8 mouse cellular contexts compared by ENCODE assay signal in genomic region chr10:63022541-63023120, GRCm38 (mm10). TPM values are rescaled to one million over a fixed set of nuclear protein-coding genes. Genes with fewer than 3 reads are reported as not detected.
DNase-seq lines count a peak whose midpoint lies in the region; ATAC-seq and TF ChIP-seq lines count a peak whose summit lies in the region.

No protein-coding gene starts in this region.

- peak overlapping the region; percentile 88 for H3K4me3 ChIP-seq in heart, adult 2 months
- H3K4me3 ChIP-seq in embryonic facial prominence, embryonic 15.5 days (replicated peaks), result peak overlapping the region; percentile 74
- peak overlapping the region; percentile 96 for H3K4me3 ChIP-seq in stomach, embryonic 16.5 days (replicated peaks; ENCODE audit: low read length)

- no peaks in the 10 kb centered on the region for H3K9me3 ChIP-seq in embryonic facial prominence, embryonic 15.5 days (replicated peaks)
- H3K9me3 ChIP-seq in stomach, embryonic 16.5 days (replicated peaks; ENCODE audit: control insufficient read depth, low read length), result no peaks in the 10 kb centered on the region

- H3K9ac ChIP-seq in heart, adult 2 months (ENCODE audit: low read depth, low read length), result peak overlapping the region; percentile 95
- H3K9ac ChIP-seq in embryonic facial prominence, embryonic 15.5 days, result peak overlapping the region; percentile 89
- peak overlapping the region; percentile 99 for H3K9ac ChIP-seq in stomach, embryonic 16.5 days (ENCODE audit: low read length)

- TF ChIP-seq CTCF in heart, adult 2 months (IDR thresholded peaks at IDR 0.05), result no peak

- H3K4me1 ChIP-seq in heart, adult 2 months (ENCODE audit: control insufficient read depth, insufficient read depth, low read length), result peaks cover 10% of the 10 kb centered on the region
- peaks cover 34% of the 10 kb centered on the region for H3K4me1 ChIP-seq in embryonic facial prominence, embryonic 15.5 days
- H3K4me1 ChIP-seq in stomach, embryonic 16.5 days (ENCODE audit: control insufficient read depth, insufficient read depth, low read length), result peaks cover 20% of the 10 kb centered on the region

- H3K4me2 ChIP-seq in embryonic facial prominence, embryonic 15.5 days (replicated peaks), result peak overlapping the region; percentile 63
- peak overlapping the region; percentile 71 for H3K4me2 ChIP-seq in stomach, embryonic 16.5 days (ENCODE audit: low read depth, low read length)

- no peak for TF ChIP-seq POLR2A in heart, adult 2 months (IDR thresholded peaks at IDR 0.05; ENCODE audit: insufficient read depth, low read depth, low read length)

- no peak for TF ChIP-seq EP300 in heart, adult 2 months (IDR thresholded peaks at IDR 0.05; ENCODE audit: insufficient read depth, low read depth, low read length)

- no peak for ATAC-seq in embryonic facial prominence, embryonic 15.5 days (ENCODE audit: insufficient number of reproducible peaks, low FRiP score, low TSS enrichment, low read depth)
- ATAC-seq in stomach, embryonic 16.5 days (ENCODE audit: insufficient read depth, low FRiP score), result no peak

- peaks cover 23% of the 10 kb centered on the region for H3K36me3 ChIP-seq in heart, adult 2 months (ENCODE audit: control insufficient read depth, insufficient read depth, low read length)
- no peaks in the 10 kb centered on the region for H3K36me3 ChIP-seq in embryonic facial prominence, embryonic 15.5 days
- peaks cover 4% of the 10 kb centered on the region; the same call in 1 of the 2 replicates for H3K36me3 ChIP-seq in stomach, embryonic 16.5 days (ENCODE audit: control insufficient read depth, insufficient read depth, low read length)

- intact Hi-C loops in heart, adult 2 months (cut with DNase I), result loop anchor here (2.0 to 10.0 kb wide), 7 partner anchors 42 to 362 kb away; partner anchors contain the start of genes Ccar1, Dnajc12, Herc4 and Rufy2

- under 1% methylated on average over 27 of the region's 27 CpGs for WGBS in heart, adult 2 months
- WGBS in embryonic facial prominence, embryonic 15.5 days, result under 1% methylated on average over 27 of the region's 27 CpGs
- WGBS in stomach, embryonic 16.5 days, result under 1% methylated on average over 27 of the region's 27 CpGs

- peaks cover 4% of the 10 kb centered on the region; the same call in 1 of the 2 replicates for H3K79me2 ChIP-seq in heart, adult 2 months (replicated peaks; ENCODE audit: control insufficient read depth, insufficient read depth, low read length)

- no peak for DNase-seq in heart, adult 2 months
- DNase-seq in heart, postnatal 4 days, result no peak
- DNase-seq in 3T3-L1 (ENCODE audit: low read depth, low spot score) (peak; percentile 18), liver (peak; percentile 16)
- DNase-seq in layer of hippocampus, postnatal 25 days (ENCODE audit: extremely low spot score in 1 of 2, low spot score in 1 of 2), result no peak
- no peak for DNase-seq in testis, postnatal 10 days (ENCODE audit: low spot score)

- H3K27ac ChIP-seq in heart, adult 2 months, result peak overlapping the region; percentile 99
- H3K27ac ChIP-seq in embryonic facial prominence, embryonic 15.5 days (replicated peaks), result peak overlapping the region; percentile 100
- peak overlapping the region; percentile 100 for H3K27ac ChIP-seq in stomach, embryonic 16.5 days (ENCODE audit: low read length)

- H3K27me3 ChIP-seq in heart, adult 2 months (ENCODE audit: control insufficient read depth, insufficient read depth, low read length), result no peaks in the 10 kb centered on the region
- no peaks in the 10 kb centered on the region for H3K27me3 ChIP-seq in embryonic facial prominence, embryonic 15.5 days
- no peaks in the 10 kb centered on the region for H3K27me3 ChIP-seq in stomach, embryonic 16.5 days (ENCODE audit: control insufficient read depth, insufficient read depth, low read length)

RNA-seq across cellular contexts. Expression of gene Hnrnph3, which starts 1.4 kb away (rescaled TPM):
- 10 to 100 TPM; 33.5 to 34.5 TPM for total RNA-seq in heart, adult 2 months (2021)
- 18.0 and 36.8 TPM in 2 replicates for polyA plus RNA-seq in heart, adult 2 months (2012; rRNA removed)
- total RNA-seq in heart, postnatal 4 days (2021), result 10 to 100 TPM; 40.2 to 45.2 TPM
- polyA plus RNA-seq in embryonic facial prominence, embryonic 15.5 days (2015; fragmentation: Nextera tagmentation; extraction: Ambion mirVana), result 96.3 and 100 TPM in 2 replicates
- 84.1 and 86.5 TPM in 2 replicates for polyA plus RNA-seq in stomach, embryonic 16.5 days (2015; fragmentation: Nextera tagmentation; extraction: Ambion mirVana)
- 10 to 100 TPM; 40.8 to 53.7 TPM for total RNA-seq in layer of hippocampus, postnatal 25 days (2021)

RNA-seq across cellular contexts. Expression of gene Pbld2, which starts 1.5 kb away (rescaled TPM):
- total RNA-seq in heart, adult 2 months (2021), result 1 to 10 TPM; 7.6 to 9.9 TPM
- 0.98 and 2.1 TPM in 2 replicates for polyA plus RNA-seq in heart, adult 2 months (2012; rRNA removed)
- 1 to 10 TPM; 2.4 to 2.7 TPM for total RNA-seq in heart, postnatal 4 days (2021)
- 0.62 and 1.3 TPM in 2 replicates for polyA plus RNA-seq in embryonic facial prominence, embryonic 15.5 days (2015; fragmentation: Nextera tagmentation; extraction: Ambion mirVana)
- polyA plus RNA-seq in stomach, embryonic 16.5 days (2015; fragmentation: Nextera tagmentation; extraction: Ambion mirVana), result 5.2 and 5.9 TPM in 2 replicates
- total RNA-seq in layer of hippocampus, postnatal 25 days (2021), result 1 to 10 TPM; 1.3 to 1.6 TPM

RNA-seq across cellular contexts. Expression of gene Pbld1, which starts 37.3 kb away (rescaled TPM):
- 1 to 10 TPM in 1 of 2 experiments, under 1 TPM in 1; 0.89 to 1.5 TPM for total RNA-seq in heart, adult 2 months (2021)
- polyA plus RNA-seq in heart, adult 2 months (2012; rRNA removed), result 1.0 and 1.2 TPM in 2 replicates
- under 1 TPM; 0.59 to 0.93 TPM for total RNA-seq in heart, postnatal 4 days (2021)
- polyA plus RNA-seq in embryonic facial prominence, embryonic 15.5 days (2015; fragmentation: Nextera tagmentation; extraction: Ambion mirVana), result 1.1 and 1.3 TPM in 2 replicates
- polyA plus RNA-seq in stomach, embryonic 16.5 days (2015; fragmentation: Nextera tagmentation; extraction: Ambion mirVana), result 6.1 and 6.9 TPM in 2 replicates
- total RNA-seq in layer of hippocampus, postnatal 25 days (2021), result under 1 TPM; 0.30 to 0.31 TPM

RNA-seq across cellular contexts. Expression of gene Rufy2, which starts 42.6 kb away (rescaled TPM):
- 1 to 10 TPM; 7.3 to 9.6 TPM for total RNA-seq in heart, adult 2 months (2021)
- 2.5 and 4.4 TPM in 2 replicates for polyA plus RNA-seq in heart, adult 2 months (2012; rRNA removed)
- 10 to 100 TPM; 13.7 to 15.6 TPM for total RNA-seq in heart, postnatal 4 days (2021)
- 26.8 and 31.0 TPM in 2 replicates for polyA plus RNA-seq in embryonic facial prominence, embryonic 15.5 days (2015; fragmentation: Nextera tagmentation; extraction: Ambion mirVana)
- 21.9 TPM in 2 replicates for polyA plus RNA-seq in stomach, embryonic 16.5 days (2015; fragmentation: Nextera tagmentation; extraction: Ambion mirVana)
- total RNA-seq in layer of hippocampus, postnatal 25 days (2021), result 10 to 100 TPM; 67.3 to 73.5 TPM

Comparison
In these comparisons a context has a peak if more than half of its experiments do, and no peak if none do; other contexts are left out.
1. DNase-seq: peak in 3T3-L1 (single experiment) and liver (single experiment); none in heart, adult 2 months (0 of 2), heart, postnatal 4 days (single experiment), layer of hippocampus, postnatal 25 days (0 of 2) and testis, postnatal 10 days (single experiment).
2. Peak in every context shown above with its lines, with median percentiles within 50 percentile points of each other: H3K27ac ChIP-seq, H3K4me3 ChIP-seq and H3K9ac ChIP-seq.